Mouse (Mus musculus) C3H10T1/2 (cell line): ENCODE measurements around the gene Eef1g. TPM values are rescaled to one million over a fixed set of nuclear protein-coding genes. Genes with fewer than 3 reads are reported as not detected.

ENCODE experiments used
- polyA plus RNA-seq, 2 experiments: library from polyadenylated mRNA; unstranded; fragments of >200 nt; fragmentation: generic; extraction: Trizol; gene quantifications; one replicate each; pipeline ENCODE4 v1.2.1; 2012; ENCODE audit warnings: missing spikeins in 2 of 2

Eef1g gene
- 1,000 to 10,000 TPM in 1 of 2 experiments, 100 to 1,000 TPM in 1; 710 to 2,782 TPM for polyA plus RNA-seq

GRCm38 (mm10) chr19:8966590-8967372 is at the start of gene Eef1g:
Eef1g (plus strand) TSS chr19:8967041.

GRCm38 (mm10) chr19:8920073-8920736 is 46.6 kb upstream of the Eef1g start, which contains the start of gene B3gat3:
B3gat3 (plus strand) TSS chr19:8920374.

GRCm38 (mm10) chr19:8929224-8930088 is 37.4 kb upstream of the Eef1g start, which contains the start of the genes Rom1 and Eml3:
Rom1 (minus strand) TSS chr19:8929356.
Eml3 (plus strand) TSS chr19:8929552.

GRCm38 (mm10) chr19:8941515-8942217 is 25.2 kb upstream of the Eef1g start, which contains the start of gene Mta2:
Mta2 (plus strand) TSS chr19:8941875.

GRCm38 (mm10) chr19:8953135-8954039 is 13.5 kb upstream of the Eef1g start, which contains the start of gene Tut1:
Tut1 (plus strand) TSS chr19:8953847.

GRCm38 (mm10) chr19:8989066-8989566 is 22.3 kb downstream of the Eef1g start, which contains the start of gene Ahnak:
Ahnak (plus strand) TSS chr19:8989284.

Other genes starting within 250 kb of the Eef1g start
- 100 to 1,000 TPM; 109 to 260 TPM for gene Slc3a2, start 243.7 kb upstream of the Eef1g start, polyA plus RNA-seq
- 100 to 1,000 TPM in 1 of 2 experiments, 10 to 100 TPM in 1; 60.8 to 195 TPM for gene Wdr74, start 231.2 kb upstream of the Eef1g start, polyA plus RNA-seq
- 1 to 10 TPM; 1.5 to 1.8 TPM for gene 1700092M07Rik, start 226.3 kb upstream of the Eef1g start, polyA plus RNA-seq
- 100 to 1,000 TPM in 1 of 2 experiments, 10 to 100 TPM in 1; 33.2 to 112 TPM for gene Stx5a, start 225.6 kb upstream of the Eef1g start, polyA plus RNA-seq
- gene Nxf1, start 210.0 kb upstream of the Eef1g start, polyA plus RNA-seq = 100 to 1,000 TPM in 1 of 2 experiments, 10 to 100 TPM in 1; 63.1 to 106 TPM
- 100 to 1,000 TPM; 211 to 253 TPM for gene Tmem223, start 196.0 kb upstream of the Eef1g start, polyA plus RNA-seq
- gene Tmem179b, start 192.6 kb upstream of the Eef1g start, polyA plus RNA-seq = 10 to 100 TPM; 43.2 to 61.1 TPM
- gene Taf6l, start 180.6 kb upstream of the Eef1g start, polyA plus RNA-seq = 10 to 100 TPM; 24.9 to 37.5 TPM
- 100 to 1,000 TPM; 100 to 147 TPM for gene Polr2g, start 168.5 kb upstream of the Eef1g start, polyA plus RNA-seq
- gene Zbtb3, start 164.5 kb upstream of the Eef1g start, polyA plus RNA-seq = 1 to 10 TPM; 2.6 to 5.2 TPM
- gene Ttc9c, start 147.7 kb upstream of the Eef1g start, polyA plus RNA-seq = 10 to 100 TPM in 1 of 2 experiments, 1 to 10 TPM in 1; 1.9 to 14.9 TPM
- gene Hnrnpul2, start 147.0 kb upstream of the Eef1g start, polyA plus RNA-seq = 10 to 100 TPM in 1 of 2 experiments, 1 to 10 TPM in 1; 7.6 to 49.9 TPM
- gene AC129217.1, start 137.3 kb upstream of the Eef1g start, polyA plus RNA-seq = 1 to 10 TPM in 1 of 2 experiments, under 1 TPM in 1; 0.19 to 1.1 TPM
- 10 to 100 TPM; 11.7 to 29.0 TPM for gene Bscl2, start 129.6 kb upstream of the Eef1g start, polyA plus RNA-seq
- gene Gng3, start 127.8 kb upstream of the Eef1g start, polyA plus RNA-seq = under 1 TPM; 0.04 to 0.41 TPM
- 1 to 10 TPM in 1 of 2 experiments, under 1 TPM in 1; 0.08 to 7.0 TPM for gene Lrrn4cl, start 116.3 kb upstream of the Eef1g start, polyA plus RNA-seq
- gene Ubxn1, start 95.5 kb upstream of the Eef1g start, polyA plus RNA-seq = 100 to 1,000 TPM; 240 to 270 TPM
- 10 to 100 TPM; 63.8 to 97.9 TPM for gene Uqcc3, start 86.1 kb upstream of the Eef1g start, polyA plus RNA-seq
- gene Lbhd1, start 83.3 kb upstream of the Eef1g start, polyA plus RNA-seq = 1 to 10 TPM; 3.4 to 3.7 TPM
- gene Gm49403, start 83.1 kb upstream of the Eef1g start, polyA plus RNA-seq = not detected
- gene 1810009A15Rik, start 78.2 kb upstream of the Eef1g start, polyA plus RNA-seq = 100 to 1,000 TPM in 1 of 2 experiments, 10 to 100 TPM in 1; 73.9 to 176 TPM
- gene Gm49416, start 78.1 kb upstream of the Eef1g start, polyA plus RNA-seq = under 1 TPM in 1 of 2 experiments, not detected in 1; 0.18 TPM
- 10 to 100 TPM; 30.2 to 43.9 TPM for gene Ints5, start 74.0 kb upstream of the Eef1g start, polyA plus RNA-seq
- 100 to 1,000 TPM in 1 of 2 experiments, 10 to 100 TPM in 1; 43.4 to 137 TPM for gene Ganab, start 69.0 kb upstream of the Eef1g start, polyA plus RNA-seq
- gene B3gat3, start 46.7 kb upstream of the Eef1g start, polyA plus RNA-seq = 10 to 100 TPM; 56.0 to 67.8 TPM
- 10 to 100 TPM in 1 of 2 experiments, 1 to 10 TPM in 1; 5.9 to 12.1 TPM for gene Rom1, start 37.7 kb upstream of the Eef1g start, polyA plus RNA-seq
- gene Eml3, start 37.5 kb upstream of the Eef1g start, polyA plus RNA-seq = 10 to 100 TPM; 30.0 to 62.2 TPM
- gene Mta2, start 25.2 kb upstream of the Eef1g start, polyA plus RNA-seq = 10 to 100 TPM; 55.6 to 94.0 TPM
- 10 to 100 TPM; 16.0 to 17.5 TPM for gene Tut1, start 13.2 kb upstream of the Eef1g start, polyA plus RNA-seq
- 100 to 1,000 TPM in 1 of 2 experiments, 10 to 100 TPM in 1; 26.0 to 103 TPM for gene Ahnak, start 22.2 kb downstream of the Eef1g start, polyA plus RNA-seq
- not detected for gene Scgb1a1, start 120.9 kb downstream of the Eef1g start, polyA plus RNA-seq
- gene Asrgl1, start 168.6 kb downstream of the Eef1g start, polyA plus RNA-seq = 1 to 10 TPM; 3.0 to 6.1 TPM